Mouse (Mus musculus) embryo, embryonic 9.5 days (tissue): Measurements from ENCODE around the gene Odf3.

Experiments used
- DNase-seq: peaks from one replicate; pipeline ENCODE4 v3.0.0-alpha.2; 2017; ENCODE audit errors: extremely low spot score

Gene Odf3

DNA sequence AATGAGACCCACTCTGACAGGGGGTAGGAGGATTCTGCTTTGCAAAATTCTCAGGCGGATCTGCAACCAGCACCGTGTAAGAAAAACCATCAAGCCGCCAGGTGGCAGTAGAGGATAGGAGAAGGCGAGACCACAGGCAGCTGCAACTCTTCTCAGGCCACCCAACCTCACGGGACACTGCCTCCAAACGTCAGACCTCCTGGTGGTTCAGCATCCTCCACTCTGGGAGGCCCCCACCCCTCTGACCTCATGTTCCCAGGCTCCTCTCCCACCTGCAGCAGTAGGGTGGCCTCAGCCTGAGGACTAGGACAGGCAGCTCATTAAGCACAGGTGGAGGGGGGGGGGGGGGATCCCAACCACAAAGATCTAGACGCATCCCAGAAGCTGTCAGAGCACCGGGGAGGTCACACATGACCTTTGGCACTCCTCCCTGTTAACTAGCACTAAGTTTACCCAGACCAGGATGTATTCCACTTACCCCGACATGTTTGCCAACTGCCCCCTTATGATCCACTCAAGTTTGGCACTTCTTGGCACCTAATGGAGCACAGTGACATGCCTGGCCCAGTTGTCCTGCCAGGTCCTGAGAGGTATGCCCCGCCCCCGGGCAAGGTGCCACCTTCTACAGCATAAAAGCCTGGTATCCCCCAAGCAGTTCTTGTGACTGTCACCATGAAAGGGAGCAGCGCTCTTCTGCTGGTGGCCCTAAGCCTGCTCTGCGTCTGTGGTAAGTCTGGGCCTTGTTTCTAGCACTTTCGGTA is 2.5 kb upstream of the Odf3 start, which contains the start of gene Scgb1c1:
Gene Scgb1c1 (plus strand): TSS at position 643 of the 761 bp plus-strand sequence.
- peak; percentile 88 for DNase-seq

DNA sequence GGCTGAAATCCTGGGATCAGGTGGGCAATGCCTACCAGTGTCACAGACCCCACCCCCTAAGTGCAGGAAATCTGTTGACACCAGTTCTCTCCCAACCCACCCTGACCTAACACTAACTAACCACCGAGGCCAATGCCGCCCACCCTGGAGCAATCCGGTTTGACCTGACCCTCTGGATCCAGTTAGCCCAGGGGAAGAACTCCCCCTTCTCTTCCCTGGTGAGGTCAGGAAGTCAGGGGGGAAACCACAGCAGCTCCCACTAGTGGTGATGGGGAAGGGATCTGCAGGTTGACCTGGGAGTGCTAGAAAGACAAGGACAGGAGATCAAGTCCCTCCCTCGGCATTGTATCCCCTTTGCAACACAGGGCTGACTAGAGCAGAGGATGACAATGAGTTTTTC is 1.9 kb upstream of the Odf3 start:
- no peak for DNase-seq

DNA sequence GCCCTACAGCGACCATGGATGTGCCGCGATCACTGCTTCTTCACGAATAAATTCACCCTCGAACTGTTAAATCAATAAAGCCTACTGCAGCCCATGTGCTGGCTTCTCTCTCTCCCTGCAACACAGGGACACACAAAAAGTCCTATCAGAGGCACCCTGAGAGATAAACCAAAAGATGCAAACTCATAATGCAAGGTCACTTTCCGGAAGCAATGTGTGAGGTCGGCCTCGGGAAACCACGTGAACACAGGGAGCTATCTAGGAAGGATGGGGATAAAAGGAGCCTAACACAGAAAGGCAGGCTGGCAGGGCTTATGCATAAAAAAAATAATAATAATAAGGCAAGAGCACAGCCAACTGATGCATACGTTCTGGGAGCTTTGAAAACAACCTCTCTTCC is 929 bp upstream of the Odf3 start:
- no peak for DNase-seq

DNA sequence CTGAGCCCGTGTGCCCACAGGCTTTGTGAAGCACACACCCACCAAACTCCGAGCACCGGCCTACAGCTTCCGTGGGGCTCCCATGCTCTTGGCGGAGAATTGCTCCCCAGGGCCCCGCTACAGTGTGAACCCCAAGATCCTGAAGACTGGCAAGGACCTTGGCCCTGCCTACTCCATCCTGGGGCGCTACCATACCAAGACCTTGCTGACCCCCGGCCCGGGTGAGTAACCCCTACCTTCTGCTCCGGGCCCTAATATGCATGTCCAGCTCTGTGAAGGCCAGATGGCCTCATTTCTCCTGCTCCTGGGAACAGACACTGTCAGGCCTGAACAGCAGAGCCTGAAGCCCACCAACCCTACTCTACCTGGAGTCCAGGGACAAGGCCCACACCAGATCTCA is 986 bp downstream of the Odf3 start:
- DNase-seq, result no peak

DNA sequence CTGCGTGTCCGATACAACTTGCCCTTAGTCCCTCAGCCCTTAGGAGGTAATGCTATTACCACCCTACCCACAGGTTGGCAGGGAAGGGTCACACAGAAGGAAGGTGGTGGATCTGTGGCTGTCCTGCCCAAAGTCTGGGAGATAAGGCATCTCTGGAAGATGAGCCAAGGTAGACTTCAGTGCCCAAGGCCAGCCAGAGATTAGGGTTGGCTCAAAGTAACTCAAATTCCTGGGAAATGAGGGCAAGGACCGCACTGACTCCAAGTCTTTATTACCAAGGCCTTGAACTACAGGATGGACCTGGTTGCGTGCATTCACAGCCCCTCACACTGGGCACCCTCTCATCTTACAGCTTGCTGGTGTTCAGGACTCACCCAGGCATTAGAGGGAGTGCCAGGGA is 4.3 kb downstream of the Odf3 start:
- no peak for DNase-seq

DNA sequence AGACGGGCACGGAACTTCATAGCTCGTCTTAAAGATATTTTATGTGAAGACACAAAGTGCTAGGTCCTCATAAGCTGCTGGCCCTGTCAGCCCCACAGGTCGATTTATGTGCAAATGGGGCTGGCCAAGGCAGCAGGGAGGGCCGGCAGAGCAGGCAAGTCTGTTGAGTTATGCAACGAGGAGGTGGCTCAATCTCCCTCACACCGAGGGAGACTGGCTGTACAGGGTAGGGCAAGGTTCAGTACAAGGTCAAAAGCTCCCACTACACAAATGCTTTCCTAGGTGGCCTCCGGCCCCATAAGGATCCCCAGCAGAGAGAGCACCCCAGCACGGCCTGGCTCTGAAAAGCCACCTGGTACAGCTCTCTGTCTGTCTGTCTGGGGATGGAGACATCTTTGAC is 5.8 kb downstream of the Odf3 start:
- DNase-seq, result no peak

DNA sequence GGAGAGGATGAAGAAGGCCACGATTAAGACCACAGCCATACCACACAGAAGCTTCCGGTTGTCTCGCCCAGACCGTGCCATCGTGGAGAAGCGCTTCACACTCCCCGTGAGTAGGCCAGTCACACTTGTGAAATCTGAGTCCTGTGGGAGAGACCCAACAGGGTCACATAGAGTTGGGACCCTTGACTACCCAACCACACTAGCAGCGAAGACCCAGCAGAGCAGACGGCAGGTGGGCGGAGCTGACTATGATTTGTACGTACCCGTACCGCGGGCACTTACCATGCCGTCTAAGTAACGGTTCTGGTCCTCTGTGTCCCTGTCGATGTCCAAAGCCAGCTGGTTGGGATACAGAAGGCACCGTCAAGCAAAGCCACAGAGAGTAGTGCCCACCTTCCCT is 6.9 kb downstream of the Odf3 start:
- no peak for DNase-seq

DNA sequence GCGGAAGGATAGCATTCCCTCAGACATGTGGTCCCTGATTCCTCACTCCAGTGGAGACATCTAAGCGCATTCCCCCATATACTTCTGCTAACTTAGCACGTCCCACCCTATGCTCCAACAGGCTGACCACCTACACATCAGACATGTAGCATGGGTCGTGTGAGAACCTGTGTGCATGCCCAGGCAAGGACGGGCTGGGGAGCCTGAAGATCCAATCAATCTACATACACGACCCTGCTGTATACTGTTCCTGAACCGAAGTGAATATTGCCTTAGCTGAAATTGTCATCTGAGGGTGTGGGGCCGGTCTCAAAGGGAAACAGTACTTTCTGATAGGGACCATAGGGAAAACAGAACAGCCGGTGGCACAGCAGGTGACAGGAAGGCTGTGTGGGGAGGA is 7.6 kb downstream of the Odf3 start:
- DNase-seq, result no peak

DNA sequence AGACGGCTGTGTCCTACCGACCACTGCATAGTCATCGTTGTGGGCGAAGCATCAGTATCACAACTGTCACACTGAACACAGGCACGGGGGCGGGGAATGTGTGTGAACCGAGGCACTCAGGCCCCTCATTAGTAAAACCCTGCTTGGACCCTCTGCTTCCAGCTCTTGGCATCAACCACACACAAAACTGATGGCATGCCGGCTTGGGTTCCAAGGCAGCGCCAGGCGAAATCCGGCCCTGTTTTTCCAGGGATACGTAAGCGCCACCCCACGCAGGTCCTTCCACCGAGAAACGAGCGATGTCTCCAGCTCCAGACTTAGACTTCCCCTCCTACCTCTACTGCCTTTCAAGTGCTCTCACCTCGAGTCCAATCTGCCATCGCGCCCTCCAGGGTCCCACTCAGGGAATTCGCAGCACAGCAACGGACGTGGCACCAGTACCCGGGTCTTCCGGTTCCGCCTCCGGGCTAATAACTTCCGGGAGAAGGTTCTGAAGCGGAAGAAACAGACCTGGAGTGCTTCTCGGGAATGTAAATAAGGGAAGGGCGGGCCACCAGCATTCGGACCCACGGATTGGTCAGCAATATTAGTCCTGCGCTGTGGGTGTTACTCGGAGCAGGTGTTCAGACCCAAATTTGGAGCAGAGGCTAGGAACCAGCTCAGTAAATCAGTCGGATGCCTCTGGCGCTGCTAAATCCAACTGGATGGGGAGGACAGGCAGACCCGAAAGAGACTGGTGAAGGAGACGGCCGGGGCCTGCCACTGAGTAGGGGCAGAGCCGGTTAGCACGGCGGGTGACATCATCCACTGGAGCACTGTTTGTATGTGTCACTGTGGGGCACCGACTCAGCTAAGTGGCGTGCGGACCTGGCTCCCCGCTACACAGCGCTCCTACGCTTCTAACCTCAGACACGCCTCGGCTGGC is 8.5 kb downstream of the Odf3 start, which contains the start of gene Gm45785:
Gene Gm45785 (minus strand): TSS at position 472 of the 925 bp plus-strand sequence.
- peak; percentile 84 for DNase-seq

DNA sequence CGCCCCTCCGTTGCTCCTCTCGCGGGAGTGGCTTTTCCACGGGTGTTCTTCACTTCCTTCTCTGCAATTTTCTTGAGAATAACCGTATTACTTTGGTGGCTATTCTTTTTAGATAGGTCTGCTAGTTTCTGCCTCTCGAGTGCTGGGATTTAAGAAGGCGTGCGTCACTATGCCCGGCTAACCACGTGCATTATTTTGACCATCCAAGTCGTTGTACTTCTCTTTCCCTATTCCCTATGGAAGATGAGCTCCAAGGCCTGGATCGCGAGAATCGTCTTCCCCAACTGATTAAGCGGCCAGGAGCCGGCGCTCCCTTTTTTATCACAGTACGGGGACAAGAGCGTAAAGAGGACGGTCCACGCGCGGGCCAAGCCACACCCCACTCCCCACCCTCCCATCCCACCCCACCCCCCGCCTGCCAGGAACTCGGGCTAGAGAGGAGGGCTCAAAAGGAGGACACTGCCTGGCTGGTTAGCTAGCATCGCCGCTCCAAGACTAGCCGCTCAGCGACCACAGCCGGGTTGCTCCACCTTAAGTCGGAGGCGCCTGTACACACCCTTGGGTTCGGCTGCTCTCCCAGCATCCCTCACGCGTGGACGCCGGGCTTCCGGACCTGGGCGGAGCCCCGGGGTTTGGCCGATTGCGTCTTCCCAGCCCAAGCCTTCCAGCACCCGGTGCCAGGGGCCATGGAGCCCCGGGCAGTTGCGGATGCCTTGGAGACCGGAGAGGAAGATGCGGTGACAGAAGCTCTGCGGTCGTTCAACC is 9.4 kb downstream of the Odf3 start, which contains the start of gene Ric8a:
Gene Ric8a (plus strand): TSS at position 173 of the 765 bp plus-strand sequence.
- DNase-seq, result peak; percentile 77

DNA sequence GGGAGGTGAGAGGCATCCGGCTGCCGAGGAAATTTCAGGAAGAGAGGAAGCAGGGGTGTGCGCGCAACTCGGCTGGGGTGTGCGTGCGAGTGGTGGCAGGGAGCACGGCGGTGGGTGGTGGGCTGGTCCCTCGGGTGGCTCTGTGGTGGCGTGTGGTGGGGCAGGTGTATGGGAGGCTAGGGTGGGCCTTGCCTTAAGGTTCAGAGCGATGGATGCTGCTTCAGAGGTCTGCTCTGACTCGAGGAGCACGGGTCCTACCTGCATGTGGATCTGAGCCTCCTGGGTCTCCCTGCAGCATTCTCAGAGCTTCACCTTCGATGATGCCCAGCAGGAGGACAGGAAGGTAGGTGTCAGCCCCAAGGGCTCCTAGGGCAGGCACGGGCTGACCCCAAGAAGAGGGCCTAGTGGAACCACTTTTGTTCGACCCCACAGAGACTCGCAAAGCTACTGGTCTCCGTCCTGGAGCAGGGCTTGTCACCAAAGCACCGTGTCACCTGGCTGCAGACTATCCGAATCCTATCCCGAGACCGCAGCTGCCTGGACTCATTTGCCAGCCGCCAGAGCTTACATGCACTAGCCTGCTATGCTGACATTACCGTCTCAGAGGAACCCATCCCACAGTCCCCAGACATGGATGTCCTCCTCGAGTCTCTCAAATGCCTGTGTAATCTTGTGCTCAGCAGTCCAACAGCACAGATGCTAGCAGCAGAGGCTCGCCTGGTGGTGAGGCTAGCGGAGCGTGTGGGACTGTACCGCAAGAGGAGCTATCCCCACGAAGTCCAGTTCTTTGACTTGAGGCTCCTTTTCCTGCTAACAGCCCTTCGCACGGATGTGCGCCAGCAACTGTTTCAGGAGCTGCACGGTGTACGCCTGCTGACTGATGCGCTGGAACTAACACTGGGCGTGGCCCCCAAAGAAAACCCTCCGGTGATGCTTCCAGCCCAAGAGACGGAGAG is 10.2 kb downstream of the Odf3 start, which contains the start of gene Bet1l:
Gene Bet1l (minus strand): TSS at position 28 of the 956 bp plus-strand sequence.
- no peak for DNase-seq

DNA sequence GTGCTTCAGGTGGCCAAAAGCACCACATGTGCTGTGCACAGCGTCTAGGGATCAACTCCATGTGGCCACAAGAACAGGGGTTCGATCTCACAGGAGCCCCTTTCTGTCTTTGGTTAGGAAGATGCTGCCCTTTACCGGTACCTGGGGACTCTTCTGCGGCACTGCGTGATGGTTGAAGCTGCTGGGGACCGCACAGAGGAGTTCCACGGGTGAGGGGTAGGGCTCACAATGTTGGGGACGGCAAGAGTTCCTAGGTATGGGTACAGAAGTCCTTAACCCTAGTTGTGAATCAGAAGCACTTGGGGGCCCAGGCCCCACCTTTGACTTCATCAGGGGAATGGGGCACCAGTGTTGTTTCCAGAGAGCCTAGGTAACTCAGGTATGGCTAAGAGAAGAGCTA is 11.1 kb downstream of the Odf3 start:
- no peak for DNase-seq

DNA sequence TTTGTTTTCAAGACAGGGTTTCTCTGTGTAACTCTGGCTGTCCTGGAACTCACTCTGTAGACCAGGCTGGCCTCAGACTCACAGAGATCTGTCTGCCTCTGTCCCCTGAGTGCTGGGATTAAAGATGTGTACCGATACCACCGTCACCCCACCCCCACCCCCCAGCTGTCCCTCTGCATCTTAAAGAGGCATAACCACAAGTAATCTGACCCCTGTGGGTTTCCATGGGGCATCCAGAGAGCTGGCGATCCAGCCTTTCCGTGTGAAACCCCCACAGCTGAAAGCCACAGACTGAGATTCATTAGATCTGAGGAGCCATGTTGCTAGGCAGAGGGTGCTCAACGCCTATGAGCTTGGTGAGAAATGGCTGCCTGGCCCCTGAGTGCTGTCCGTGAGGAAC is 12.4 kb downstream of the Odf3 start:
- DNase-seq, result no peak

DNA sequence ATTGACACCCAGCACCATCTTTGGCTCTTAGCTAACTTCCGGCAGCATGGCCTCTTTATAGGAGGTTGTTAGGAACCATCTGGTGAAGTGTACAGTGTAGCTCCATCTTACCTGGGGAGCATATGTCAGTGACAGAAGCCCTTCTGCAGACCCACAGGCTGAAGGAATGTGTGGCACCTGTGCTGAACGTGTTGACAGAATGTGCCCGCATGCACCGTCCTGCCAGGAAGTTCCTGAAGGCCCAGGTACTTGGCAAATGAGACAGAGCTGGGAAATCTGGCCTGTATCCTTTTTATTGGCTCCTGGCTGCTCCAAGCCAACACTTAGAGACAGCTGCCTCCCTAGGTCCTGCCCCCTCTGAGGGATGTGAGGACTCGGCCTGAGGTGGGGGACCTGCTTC is 13.1 kb downstream of the Odf3 start:
- DNase-seq, result no peak

DNA sequence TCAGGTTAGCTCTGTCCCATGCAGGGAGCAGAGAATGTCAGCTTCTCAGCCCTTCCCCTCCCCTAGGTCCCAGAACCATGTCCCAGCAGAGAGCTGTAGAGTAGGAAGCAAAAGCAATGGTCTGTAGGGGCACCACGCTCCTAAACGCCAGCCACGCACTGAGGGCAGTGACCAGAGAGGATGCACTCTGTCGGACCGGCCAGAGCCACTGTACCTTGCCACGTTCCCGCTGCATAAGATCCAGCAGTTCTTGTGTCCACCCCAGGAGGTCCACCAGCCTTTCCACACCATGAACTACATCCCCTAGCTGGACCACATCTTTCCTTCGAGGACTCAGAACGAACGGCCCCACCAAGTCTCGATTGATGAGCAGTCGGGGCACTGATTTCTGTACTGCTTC is 17.2 kb downstream of the Odf3 start:
- DNase-seq, result no peak

DNA sequence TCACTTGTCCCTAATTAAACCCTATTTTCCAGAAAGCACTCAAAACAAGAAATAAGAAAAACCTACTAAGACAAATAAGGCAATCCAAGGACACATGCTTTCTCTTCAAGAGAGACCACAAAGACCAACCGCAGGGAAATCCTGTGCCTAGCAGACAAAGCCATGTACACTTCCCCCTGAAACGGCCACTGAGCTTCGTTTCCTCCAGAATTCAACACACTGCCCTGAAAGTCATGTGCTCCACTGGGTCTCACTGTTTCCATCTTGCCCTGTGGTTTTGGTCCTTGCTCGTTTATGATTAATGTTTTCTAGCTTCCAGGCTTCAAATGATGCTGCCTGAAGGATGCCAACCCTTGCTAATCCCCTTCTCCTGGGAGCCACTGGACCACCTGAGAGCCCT is 26.6 kb downstream of the Odf3 start:
- DNase-seq, result no peak

DNA sequence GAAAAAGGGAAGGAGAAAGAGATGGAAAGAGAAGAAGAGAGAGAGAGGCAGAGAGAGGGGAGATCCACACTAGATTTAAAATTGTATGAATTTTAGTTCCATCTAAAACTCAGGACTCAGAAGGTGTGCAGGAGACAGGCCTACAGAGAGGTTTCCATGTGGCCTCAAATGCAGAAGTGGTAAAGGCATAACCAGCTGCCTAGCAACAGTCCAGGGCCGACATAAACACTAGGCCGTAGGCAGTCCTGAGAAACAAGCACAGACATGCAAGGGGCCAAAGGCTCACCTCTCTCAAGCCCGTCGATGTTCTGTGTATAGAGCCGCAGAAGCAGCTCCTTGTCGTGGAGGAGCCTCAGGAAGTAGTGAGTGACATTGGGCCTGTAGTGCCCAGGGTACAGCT is 29.8 kb downstream of the Odf3 start:
- no peak for DNase-seq

DNA sequence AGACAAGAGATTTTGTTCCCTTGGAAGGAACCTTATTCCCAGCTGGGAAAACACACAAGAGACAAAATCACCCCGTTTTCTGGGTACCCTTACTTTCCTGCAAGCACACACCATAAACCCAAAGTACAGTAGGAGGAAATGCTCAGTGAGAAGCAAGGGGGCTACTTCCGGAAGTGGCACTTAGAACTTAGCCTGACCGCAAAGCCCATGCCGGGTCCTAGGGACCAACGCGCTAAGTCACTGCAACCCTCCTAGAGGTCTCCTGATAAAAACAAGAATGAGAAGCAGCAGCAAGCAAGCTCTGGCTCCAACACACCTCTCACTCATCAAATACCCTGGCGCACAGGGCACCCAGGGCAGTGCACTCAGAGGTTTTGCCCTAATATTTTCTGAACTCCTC is 31.8 kb downstream of the Odf3 start:
- no peak for DNase-seq

DNA sequence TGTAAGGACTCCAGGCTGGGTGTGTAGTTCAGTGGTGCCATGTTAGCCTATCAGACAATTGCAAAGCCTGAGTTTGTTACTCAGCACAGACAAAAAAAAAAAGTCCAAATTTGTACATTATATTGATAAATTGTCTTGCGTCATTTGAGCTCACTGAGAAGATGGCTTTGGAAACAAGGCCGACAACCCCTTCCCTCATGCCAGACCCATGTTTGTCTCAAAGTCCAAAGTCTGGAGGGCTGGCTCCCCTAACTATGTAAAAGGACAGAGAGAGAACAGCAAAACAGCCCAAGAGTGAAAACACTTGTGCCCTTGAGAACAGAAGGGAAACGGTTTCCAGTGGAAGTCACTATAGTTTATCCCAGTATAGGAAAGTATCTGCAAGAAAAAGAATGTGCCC is 32.8 kb downstream of the Odf3 start:
- no peak for DNase-seq

DNA sequence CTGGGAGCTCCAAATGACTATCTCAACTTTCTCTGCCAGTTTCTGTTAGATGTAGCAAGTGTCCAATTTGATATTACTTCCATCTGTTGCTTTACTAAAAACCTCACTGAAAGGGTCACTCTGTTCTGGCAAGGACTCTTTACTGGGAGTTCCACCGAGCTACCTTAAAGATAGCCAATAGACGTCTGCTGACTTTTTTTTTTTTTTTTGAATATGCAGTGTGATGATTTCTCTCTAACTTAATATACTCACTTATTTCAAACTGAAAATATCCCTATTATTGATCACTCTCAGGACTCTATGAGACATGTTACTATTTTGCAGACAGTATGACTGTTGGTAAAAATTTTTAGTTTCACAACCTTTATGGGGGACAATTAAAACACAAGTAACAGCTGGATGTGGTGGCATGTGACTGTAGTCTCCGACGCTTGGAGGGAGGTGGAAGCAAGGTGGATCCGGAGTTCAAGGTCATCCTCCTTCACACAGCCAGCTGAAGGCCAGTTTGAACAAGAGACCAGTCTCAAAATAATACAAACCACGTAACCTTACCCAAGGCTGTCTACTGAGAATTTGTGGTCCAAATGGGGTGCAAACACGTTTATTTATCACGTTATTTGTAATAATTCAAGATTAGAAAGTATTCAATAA is 33.4 kb downstream of the Odf3 start:
- no peak for DNase-seq
